Mouse (Mus musculus): ENCODE measurements around the gene Agtr1b. TPM values are rescaled to one million over a fixed set of nuclear protein-coding genes. Genes with fewer than 3 reads are reported as not detected.

Agtr1b gene
- polyA plus RNA-seq (2014; fragmentation: Nextera tagmentation; extraction: Ambion mirVana) = not detected in 2 replicates

GRCm38 (mm10) chr3:20366558-20367522 is at the start of gene Agtr1b:
Gene Agtr1b (minus strand): TSS chr3:20367177.
- H3K4me2 ChIP-seq (ENCODE audit: low read length) = peak within 1 kb of the TSS; percentile 64
- H3K4me3 ChIP-seq (ENCODE audit: control insufficient read depth in 1 of 2, insufficient read depth in 1 of 2, low read depth in 1 of 2, low read length in 2 of 2) = peak within 1 kb of the TSS; percentile 25 to 29
- no peaks in the 10 kb centered on the region for H3K27me3 ChIP-seq (ENCODE audit: control insufficient read depth, insufficient read depth, low read length)
- H3K36me3 ChIP-seq (ENCODE audit: control insufficient read depth, insufficient read depth, low read length) = no peaks in the 10 kb centered on the region
- no peak within 1 kb of the TSS; the same call in 1 of the 2 replicates for H3K9ac ChIP-seq (ENCODE audit: low read length)
- no peak for ATAC-seq (ENCODE audit: insufficient number of reproducible peaks, insufficient read depth, low FRiP score, low read depth)
- H3K4me1 ChIP-seq (ENCODE audit: control insufficient read depth in 2 of 2, insufficient read depth in 2 of 2, low read length in 2 of 2) = no peaks in the 10 kb centered on the region
- 11% methylated on average over 19 of the region's 19 CpGs for WGBS
- no peak within 1 kb of the TSS for H3K27ac ChIP-seq (replicated peaks in 1 of 2; ENCODE audit: control insufficient read depth in 1 of 2, insufficient read depth in 1 of 2, low read depth in 2 of 2, low read length in 2 of 2)
- H3K9me3 ChIP-seq (ENCODE audit: control insufficient read depth, low read length) = no peaks in the 10 kb centered on the region

- H3K4me1 ChIP-seq (ENCODE audit: control insufficient read depth in 2 of 2, insufficient read depth in 2 of 2, low read length in 2 of 2) = no peaks in the 10 kb centered on the region
- ATAC-seq (ENCODE audit: insufficient number of reproducible peaks, insufficient read depth, low FRiP score, low read depth) = no peak
- no peak overlapping the region for H3K4me2 ChIP-seq (ENCODE audit: low read length)
- no peaks in the 10 kb centered on the region for H3K27me3 ChIP-seq (ENCODE audit: control insufficient read depth, insufficient read depth, low read length)
- H3K36me3 ChIP-seq (ENCODE audit: control insufficient read depth, insufficient read depth, low read length) = no peaks in the 10 kb centered on the region
- no peak overlapping the region for H3K9ac ChIP-seq (ENCODE audit: low read length)
- no peak overlapping the region for H3K4me3 ChIP-seq (ENCODE audit: control insufficient read depth in 1 of 2, insufficient read depth in 1 of 2, low read depth in 1 of 2, low read length in 2 of 2)
- no peak overlapping the region for H3K27ac ChIP-seq (replicated peaks in 1 of 2; ENCODE audit: control insufficient read depth in 1 of 2, insufficient read depth in 1 of 2, low read depth in 2 of 2, low read length in 2 of 2)
- no peaks in the 10 kb centered on the region for H3K9me3 ChIP-seq (ENCODE audit: control insufficient read depth, low read length)
Measured at GRCm38 (mm10) chr3:20353598-20353997, 13.4 kb downstream of the Agtr1b start.

- Histone ChIP-seq H3K4me3 (ENCODE audit: control insufficient read depth in 1 of 2, insufficient read depth in 1 of 2, low read depth in 1 of 2, low read length in 2 of 2) (no peak overlapping the region), H3K27me3 (ENCODE audit: control insufficient read depth, insufficient read depth, low read length) (no peaks in the 10 kb centered on the region), H3K36me3 (ENCODE audit: control insufficient read depth, insufficient read depth, low read length) (no peaks in the 10 kb centered on the region), H3K9ac (ENCODE audit: low read length) (no peak overlapping the region), H3K9me3 (ENCODE audit: control insufficient read depth, low read length) (no peaks in the 10 kb centered on the region), H3K4me2 (ENCODE audit: low read length) (no peak overlapping the region), H3K4me1 (ENCODE audit: control insufficient read depth in 2 of 2, insufficient read depth in 2 of 2, low read length in 2 of 2) (no peaks in the 10 kb centered on the region), H3K27ac (replicated peaks in 1 of 2; ENCODE audit: control insufficient read depth in 1 of 2, insufficient read depth in 1 of 2, low read depth in 2 of 2, low read length in 2 of 2) (no peak overlapping the region)
- ATAC-seq (ENCODE audit: insufficient number of reproducible peaks, insufficient read depth, low FRiP score, low read depth) = no peak
Measured at GRCm38 (mm10) chr3:20348206-20348605, 18.8 kb downstream of the Agtr1b start.

- 81% methylated on average over 1 of the region's 1 CpGs for WGBS
Measured at GRCm38 (mm10) chr3:20340402-20340801, 26.6 kb downstream of the Agtr1b start.

GRCm38 (mm10) chr3:20334681-20335080 is 32.3 kb downstream of the Agtr1b start:
- Histone ChIP-seq H3K9me3 (ENCODE audit: control insufficient read depth, low read length) (no peaks in the 10 kb centered on the region), H3K27me3 (ENCODE audit: control insufficient read depth, insufficient read depth, low read length) (no peaks in the 10 kb centered on the region), H3K4me2 (ENCODE audit: low read length) (no peak overlapping the region), H3K36me3 (ENCODE audit: control insufficient read depth, insufficient read depth, low read length) (no peaks in the 10 kb centered on the region), H3K4me3 (ENCODE audit: control insufficient read depth in 1 of 2, insufficient read depth in 1 of 2, low read depth in 1 of 2, low read length in 2 of 2) (no peak overlapping the region), H3K9ac (ENCODE audit: low read length) (no peak overlapping the region), H3K4me1 (ENCODE audit: control insufficient read depth in 2 of 2, insufficient read depth in 2 of 2, low read length in 2 of 2) (no peaks in the 10 kb centered on the region), H3K27ac (replicated peaks in 1 of 2; ENCODE audit: control insufficient read depth in 1 of 2, insufficient read depth in 1 of 2, low read depth in 2 of 2, low read length in 2 of 2) (no peak overlapping the region)
- no peak for ATAC-seq (ENCODE audit: insufficient number of reproducible peaks, insufficient read depth, low FRiP score, low read depth)
- WGBS = 55% methylated on average over 5 of the region's 5 CpGs

More at GRCm38 (mm10) chr3:20340402-20340801, 26.6 kb downstream of the Agtr1b start:
- Histone ChIP-seq H3K9ac (ENCODE audit: low read length) (no peak overlapping the region), H3K9me3 (ENCODE audit: control insufficient read depth, low read length) (no peaks in the 10 kb centered on the region), H3K27me3 (ENCODE audit: control insufficient read depth, insufficient read depth, low read length) (no peaks in the 10 kb centered on the region), H3K27ac (replicated peaks in 1 of 2; ENCODE audit: control insufficient read depth in 1 of 2, insufficient read depth in 1 of 2, low read depth in 2 of 2, low read length in 2 of 2) (no peak overlapping the region), H3K4me2 (ENCODE audit: low read length) (no peak overlapping the region), H3K4me3 (ENCODE audit: control insufficient read depth in 1 of 2, insufficient read depth in 1 of 2, low read depth in 1 of 2, low read length in 2 of 2) (no peak overlapping the region), H3K36me3 (ENCODE audit: control insufficient read depth, insufficient read depth, low read length) (no peaks in the 10 kb centered on the region), H3K4me1 (ENCODE audit: control insufficient read depth in 2 of 2, insufficient read depth in 2 of 2, low read length in 2 of 2) (no peaks in the 10 kb centered on the region)
- ATAC-seq (ENCODE audit: insufficient number of reproducible peaks, insufficient read depth, low FRiP score, low read depth) = no peak

GRCm38 (mm10) chr3:20317233-20317632 is 49.7 kb downstream of the Agtr1b start:
- Histone ChIP-seq H3K27ac (replicated peaks in 1 of 2; ENCODE audit: control insufficient read depth in 1 of 2, insufficient read depth in 1 of 2, low read depth in 2 of 2, low read length in 2 of 2) (no peak overlapping the region), H3K4me1 (ENCODE audit: control insufficient read depth in 2 of 2, insufficient read depth in 2 of 2, low read length in 2 of 2) (no peaks in the 10 kb centered on the region), H3K36me3 (ENCODE audit: control insufficient read depth, insufficient read depth, low read length) (no peaks in the 10 kb centered on the region), H3K4me2 (ENCODE audit: low read length) (no peak overlapping the region), H3K27me3 (ENCODE audit: control insufficient read depth, insufficient read depth, low read length) (no peaks in the 10 kb centered on the region), H3K4me3 (ENCODE audit: control insufficient read depth in 1 of 2, insufficient read depth in 1 of 2, low read depth in 1 of 2, low read length in 2 of 2) (no peak overlapping the region), H3K9me3 (ENCODE audit: control insufficient read depth, low read length) (no peaks in the 10 kb centered on the region), H3K9ac (ENCODE audit: low read length) (no peak overlapping the region)
- ATAC-seq (ENCODE audit: insufficient number of reproducible peaks, insufficient read depth, low FRiP score, low read depth) = no peak
- WGBS = 43% methylated on average over 1 of the region's 1 CpGs

- no peak for ATAC-seq (ENCODE audit: insufficient number of reproducible peaks, insufficient read depth, low FRiP score, low read depth)
- Histone ChIP-seq H3K9ac (ENCODE audit: low read length) (no peak overlapping the region), H3K27ac (replicated peaks in 1 of 2; ENCODE audit: control insufficient read depth in 1 of 2, insufficient read depth in 1 of 2, low read depth in 2 of 2, low read length in 2 of 2) (no peak overlapping the region), H3K4me2 (ENCODE audit: low read length) (no peak overlapping the region), H3K27me3 (ENCODE audit: control insufficient read depth, insufficient read depth, low read length) (no peaks in the 10 kb centered on the region), H3K36me3 (ENCODE audit: control insufficient read depth, insufficient read depth, low read length) (no peaks in the 10 kb centered on the region), H3K4me3 (ENCODE audit: control insufficient read depth in 1 of 2, insufficient read depth in 1 of 2, low read depth in 1 of 2, low read length in 2 of 2) (no peak overlapping the region), H3K4me1 (ENCODE audit: control insufficient read depth in 2 of 2, insufficient read depth in 2 of 2, low read length in 2 of 2) (no peaks in the 10 kb centered on the region), H3K9me3 (ENCODE audit: control insufficient read depth, low read length) (no peaks in the 10 kb centered on the region)
- 88% methylated on average over 4 of the region's 4 CpGs for WGBS
Measured at GRCm38 (mm10) chr3:20309142-20309541, 57.8 kb downstream of the Agtr1b start.

Data from heart, embryonic 14.5 days (tissue).